Mouse (Mus musculus) hindbrain, embryonic 12.5 days (tissue): Measurements from ENCODE around the gene Exosc5. TPM values are rescaled to one million over a fixed set of nuclear protein-coding genes. Genes with fewer than 3 reads are reported as not detected.

Experiments
- ATAC-seq: fragments of 200-750 bp; cut with Nextera tagmentation; 2 replicates; pipeline ENCODE4 v1.8.0; 2017; ENCODE audit warnings: moderate TSS enrichment; ENCODE audit not compliant: low FRiP score
- H3K27ac ChIP-seq: fragments of 300-500 bp; sonication (generic); 2 replicates; pipeline ENCODE4 v1.5.1; 2016; ENCODE audit warnings: mild to moderate bottlenecking
- H3K27me3 ChIP-seq: fragments of 300-500 bp; sonication (generic); 2 replicates; pipeline ENCODE4 v1.6.1; 2016; ENCODE audit warnings: mild to moderate bottlenecking
- H3K36me3 ChIP-seq: fragments of 300-500 bp; sonication (generic); 2 replicates; pipeline ENCODE4 v1.6.1; 2016; ENCODE audit warnings: mild to moderate bottlenecking
- H3K4me1 ChIP-seq: fragments of 300-500 bp; sonication (generic); 2 replicates; pipeline ENCODE4 v1.6.1; 2016
- H3K4me2 ChIP-seq: fragments of 300-500 bp; sonication (generic); replicated peaks from 2 replicates; pipeline ENCODE4 v1.6.1; 2016; ENCODE audit warnings: mild to moderate bottlenecking
- H3K4me3 ChIP-seq: fragments of 300-500 bp; sonication (generic); 2 replicates; pipeline ENCODE4 v1.5.1; 2016; ENCODE audit warnings: mild to moderate bottlenecking
- H3K9ac ChIP-seq: fragments of 300-500 bp; sonication (generic); 2 replicates; pipeline ENCODE4 v1.6.1; 2016; ENCODE audit warnings: mild to moderate bottlenecking, moderate library complexity
- H3K9me3 ChIP-seq: fragments of 300-500 bp; sonication (generic); replicated peaks from 2 replicates; pipeline ENCODE4 v1.6.1; 2016; ENCODE audit warnings: mild to moderate bottlenecking
- WGBS: fragments of 180-500 bp; shearing (Covaris S2); methylation state at CpG from one replicate; pipeline ENCODE4 v1.1.7; 2016; 5-methylcytosine and 5-hydroxymethylcytosine counted together
- polyA plus RNA-seq: library from polyadenylated mRNA; unstranded; fragments of >200 nt; fragmentation: Nextera tagmentation; extraction: Ambion mirVana; gene quantifications from 2 replicates; pipeline ENCODE4 v1.2.1, GENCODE M21; 2016

Exosc5 gene
- polyA plus RNA-seq, 1 experiment from 2014 or later: 50.0 TPM

DNA sequence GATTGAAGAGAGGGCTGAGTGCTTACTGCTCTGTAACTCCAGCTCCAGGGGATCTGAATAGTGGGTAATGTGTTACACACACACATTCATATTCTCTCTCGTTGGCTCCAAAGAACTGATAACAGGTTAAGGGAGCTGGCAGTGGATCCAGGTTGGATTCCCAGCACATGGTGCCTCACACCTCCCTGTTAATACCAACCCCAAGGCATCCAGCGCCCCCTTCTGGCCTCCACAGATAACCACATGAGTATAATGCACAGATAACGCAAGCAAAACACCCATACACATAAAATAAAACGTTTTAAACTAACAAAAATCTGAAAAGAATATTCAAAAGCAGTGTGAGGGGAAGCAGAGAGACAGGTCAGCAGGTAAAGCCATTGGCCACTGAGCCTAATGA, 13.5 kb downstream of the Exosc5 start:
- Histone ChIP-seq H3K9ac (no peak overlapping the region), H3K9me3 (no peaks in the 10 kb centered on the region), H3K4me3 (no peak overlapping the region), H3K4me1 (peaks cover 8% of the 10 kb centered on the region; the same call in 1 of the 2 replicates), H3K27me3 (peaks cover 41% of the 10 kb centered on the region), H3K4me2 (no peak overlapping the region), H3K36me3 (peaks cover 24% of the 10 kb centered on the region), H3K27ac (no peak overlapping the region)
- WGBS: 52% methylated on average over 4 of the region's 4 CpGs
- ATAC-seq: no peak

- Histone ChIP-seq H3K9me3 (no peaks in the 10 kb centered on the region), H3K4me3 (peak overlapping the region; percentile 29; the same call in 1 of the 2 replicates), H3K4me1 (peaks cover 8% of the 10 kb centered on the region; the same call in 1 of the 2 replicates), H3K27me3 (peaks cover 48% of the 10 kb centered on the region), H3K9ac (peak overlapping the region; percentile 50; the same call in 1 of the 2 replicates), H3K27ac (no peak overlapping the region), H3K4me2 (peak overlapping the region; percentile 52), H3K36me3 (peaks cover 6% of the 10 kb centered on the region; the same call in 1 of the 2 replicates)
- no peak for ATAC-seq
- WGBS: 22% methylated on average over 9 of the region's 9 CpGs
These were observed 15.3 kb downstream of the Exosc5 start for GRCm38 (mm10) chr7:25674297-25674696.

- peak within 1 kb of the TSS; percentile 29 for H3K4me3 ChIP-seq
- H3K36me3 ChIP-seq: 0 out of 2 replicates have a peak, but pooled peaks cover under 1% of the 10 kb centered on the region
- H3K27me3 ChIP-seq: peaks cover 49% of the 10 kb centered on the region
- 2% methylated on average over 29 of the region's 29 CpGs for WGBS
- no peaks in the 10 kb centered on the region for H3K9me3 ChIP-seq
- no peak within 1 kb of the TSS for H3K27ac ChIP-seq
- peak within 1 kb of the TSS; percentile 50 for H3K9ac ChIP-seq
- H3K4me2 ChIP-seq: peak within 1 kb of the TSS; percentile 52
- peaks cover 8% of the 10 kb centered on the region; the same call in 1 of the 2 replicates for H3K4me1 ChIP-seq
- ATAC-seq: peak; percentile 50; the same call in 1 of the 2 replicates
These were observed 15.8 kb downstream of the Exosc5 start, which contains the start of gene Tmem91 for GRCm38 (mm10) chr7:25674719-25675300. Tmem91 (minus strand) TSS chr7:25675166.

- 38% methylated on average over 6 of the region's 6 CpGs for WGBS
- H3K4me1 ChIP-seq: peaks cover 13% of the 10 kb centered on the region
These were observed 16.4 kb downstream of the Exosc5 start for GRCm38 (mm10) chr7:25675405-25675804.

GRCm38 (mm10) chr7:25676085-25676781, 17.3 kb downstream of the Exosc5 start:
- Histone ChIP-seq H3K4me2 (no peak overlapping the region), H3K9ac (no peak overlapping the region), H3K36me3 (no peaks in the 10 kb centered on the region), H3K9me3 (no peaks in the 10 kb centered on the region), H3K4me3 (no peak overlapping the region), H3K27me3 (peaks cover 49% of the 10 kb centered on the region), H3K4me1 (peaks cover 14% of the 10 kb centered on the region), H3K27ac (peak overlapping the region; percentile 60)
- peak; percentile 5 for ATAC-seq
- WGBS: 67% methylated on average over 15 of the region's 15 CpGs

More at GRCm38 (mm10) chr7:25675405-25675804, 16.4 kb downstream of the Exosc5 start:
- peak overlapping the region; percentile 52 for H3K4me2 ChIP-seq
- no peaks in the 10 kb centered on the region for H3K9me3 ChIP-seq
- no peak overlapping the region for H3K27ac ChIP-seq
- H3K9ac ChIP-seq: peak overlapping the region; percentile 50; the same call in 1 of the 2 replicates
- no peak for ATAC-seq
- peaks cover 49% of the 10 kb centered on the region for H3K27me3 ChIP-seq
- no peak overlapping the region for H3K4me3 ChIP-seq
- H3K36me3 ChIP-seq: no peaks in the 10 kb centered on the region

- peaks cover 49% of the 10 kb centered on the region for H3K27me3 ChIP-seq
- WGBS: 89% methylated on average over 7 of the region's 7 CpGs
These were observed 18.0 kb downstream of the Exosc5 start for GRCm38 (mm10) chr7:25677013-25677412.

DNA sequence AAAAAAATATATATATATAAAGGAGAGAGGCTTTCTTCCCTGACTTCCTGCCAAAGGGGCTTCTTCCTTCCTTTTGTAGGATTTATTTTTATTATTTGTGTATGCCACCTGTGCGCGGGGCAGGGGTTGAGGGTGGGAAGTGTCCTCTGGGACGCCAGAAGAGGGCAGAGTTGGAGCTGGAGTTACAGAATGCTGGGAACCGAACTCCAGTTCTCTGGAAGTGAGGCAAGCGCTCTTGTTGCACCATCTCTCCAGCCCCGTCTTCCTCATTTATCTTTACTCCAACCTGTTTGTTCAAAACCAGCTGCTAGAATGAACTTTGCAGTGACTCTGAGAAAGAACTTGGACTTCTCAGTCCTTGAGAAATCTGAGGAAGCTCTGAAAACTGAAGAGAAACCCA, 21.0 kb downstream of the Exosc5 start:
- ATAC-seq: no peak
- Histone ChIP-seq H3K4me3 (peak overlapping the region; percentile 61), H3K9me3 (no peaks in the 10 kb centered on the region), H3K4me1 (peaks cover 19% of the 10 kb centered on the region), H3K27me3 (peaks cover 33% of the 10 kb centered on the region), H3K9ac (peak overlapping the region; percentile 71; the same call in 1 of the 2 replicates), H3K27ac (peak overlapping the region; percentile 97; the same call in 1 of the 2 replicates), H3K36me3 (no peaks in the 10 kb centered on the region), H3K4me2 (peak overlapping the region; percentile 61)
- 15% methylated on average over 6 of the region's 6 CpGs for WGBS

More at GRCm38 (mm10) chr7:25677013-25677412, 18.0 kb downstream of the Exosc5 start:
- Histone ChIP-seq H3K4me3 (no peak overlapping the region), H3K9me3 (no peaks in the 10 kb centered on the region), H3K9ac (no peak overlapping the region), H3K4me2 (no peak overlapping the region), H3K36me3 (no peaks in the 10 kb centered on the region), H3K4me1 (peaks cover 20% of the 10 kb centered on the region), H3K27ac (peak overlapping the region; percentile 60)
- ATAC-seq: no peak

GRCm38 (mm10) chr7:25680514-25681258, 21.7 kb downstream of the Exosc5 start, which contains the start of gene B9d2:
B9d2 (plus strand) TSS chr7:25680780.
- Histone ChIP-seq H3K36me3 (no peaks in the 10 kb centered on the region), H3K4me2 (peak within 1 kb of the TSS; percentile 61), H3K4me3 (peak within 1 kb of the TSS; percentile 61), H3K4me1 (peaks cover 18% of the 10 kb centered on the region), H3K9ac (peak within 1 kb of the TSS; percentile 71), H3K9me3 (no peaks in the 10 kb centered on the region), H3K27ac (peak within 1 kb of the TSS; percentile 97), H3K27me3 (peaks cover 32% of the 10 kb centered on the region)
- WGBS: under 1% methylated on average over 45 of the region's 46 CpGs
- peak; percentile 96 for ATAC-seq

GRCm38 (mm10) chr7:25681341-25682231, 22.6 kb downstream of the Exosc5 start:
- Histone ChIP-seq H3K9ac (0 out of 2 replicates have a peak overlapping the region, but pooled peaks have one; percentile 3), H3K4me3 (peak overlapping the region; percentile 61), H3K4me1 (peaks cover 21% of the 10 kb centered on the region), H3K27me3 (peaks cover 32% of the 10 kb centered on the region), H3K4me2 (peak overlapping the region; percentile 61), H3K36me3 (no peaks in the 10 kb centered on the region), H3K9me3 (no peaks in the 10 kb centered on the region), H3K27ac (peak overlapping the region; percentile 97; the same call in 1 of the 2 replicates)
- WGBS: 68% methylated on average over 15 of the region's 15 CpGs
- no peak for ATAC-seq

DNA sequence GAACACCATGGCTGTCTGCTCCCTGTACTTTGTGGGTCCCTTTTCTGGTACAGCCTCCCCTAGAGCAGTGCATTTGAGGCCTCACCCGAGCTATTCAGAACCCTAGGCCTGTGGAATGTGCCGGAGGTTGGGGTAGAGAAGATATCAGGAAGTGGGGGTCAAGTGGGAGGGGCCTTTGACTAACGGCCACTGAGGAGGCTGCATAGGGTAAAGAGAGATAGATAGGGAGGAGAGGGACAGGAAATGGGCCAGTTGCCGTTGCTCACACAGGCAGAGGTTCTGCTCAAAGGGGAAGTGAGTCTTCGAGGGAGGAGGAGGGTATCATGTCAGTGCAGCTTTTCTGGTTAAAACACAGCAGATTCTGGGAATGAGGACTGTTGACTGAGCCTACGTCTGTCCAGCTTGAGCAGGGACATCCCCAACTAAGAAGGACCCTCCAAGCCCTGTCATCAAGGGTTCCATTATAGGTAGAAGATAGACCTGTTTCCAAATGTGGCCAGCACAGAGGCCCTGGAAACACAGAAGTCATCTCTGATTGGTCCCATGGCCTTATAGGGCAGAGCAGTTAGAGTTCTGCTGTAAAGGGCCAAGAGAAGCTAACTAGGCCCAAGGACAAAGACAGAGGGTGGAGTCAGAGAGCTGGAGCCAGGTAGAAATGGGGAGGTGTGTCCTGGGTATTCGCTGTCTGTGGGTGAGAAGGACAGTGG, 24.7 kb downstream of the Exosc5 start:
- Histone ChIP-seq H3K9ac (no peak overlapping the region), H3K27me3 (peaks cover 48% of the 10 kb centered on the region), H3K4me2 (no peak overlapping the region), H3K9me3 (no peaks in the 10 kb centered on the region), H3K4me1 (peaks cover 34% of the 10 kb centered on the region), H3K4me3 (no peak overlapping the region), H3K27ac (no peak overlapping the region), H3K36me3 (no peaks in the 10 kb centered on the region)
- 74% methylated on average over 7 of the region's 7 CpGs for WGBS
- no peak for ATAC-seq

- H3K9ac ChIP-seq: no peak overlapping the region
- H3K27ac ChIP-seq: no peak overlapping the region
- no peaks in the 10 kb centered on the region for H3K36me3 ChIP-seq
- H3K27me3 ChIP-seq: peaks cover 50% of the 10 kb centered on the region
- H3K4me3 ChIP-seq: no peak overlapping the region
- H3K4me2 ChIP-seq: no peak overlapping the region
- peaks cover 44% of the 10 kb centered on the region for H3K4me1 ChIP-seq
- 85% methylated on average over 6 of the region's 6 CpGs for WGBS
- ATAC-seq: no peak
- H3K9me3 ChIP-seq: no peaks in the 10 kb centered on the region
These were observed 25.7 kb downstream of the Exosc5 start for GRCm38 (mm10) chr7:25684659-25685058.
